27 mouse cellular contexts compared by ENCODE assay signal in genomic region chr16:34594597-34595262, GRCm38 (mm10). TPM values are rescaled to one million over a fixed set of nuclear protein-coding genes. Genes with fewer than 3 reads are reported as not detected.
DNase-seq lines count a peak whose midpoint lies in the region; ATAC-seq and TF ChIP-seq lines count a peak whose summit lies in the region.
"Had no signal": no experiment of that assay in that cellular context is flagged by ENCODE, and none has a peak within 500 bp of the region (broad histone marks: within the 10 kb centered on the region; RNA-seq: fewer than 3 reads in every experiment).

No protein-coding gene starts in this region.

- TF ChIP-seq CTCF in lung, embryonic 14.5 days (IDR thresholded peaks at IDR 0.05; ENCODE audit: low read depth), result no peak

- H3K4me1 ChIP-seq in lung, embryonic 14.5 days (ENCODE audit: insufficient read depth), result no peaks in the 10 kb centered on the region
- H3K4me1 ChIP-seq in kidney, embryonic 15.5 days, result peaks cover 10% of the 10 kb centered on the region

- H3K27ac ChIP-seq in lung, embryonic 14.5 days (ENCODE audit: low read depth), result peak overlapping the region; percentile 16; the same call in 1 of the 2 replicates
- H3K27ac ChIP-seq in kidney, embryonic 15.5 days, result no peak overlapping the region
- H3K27ac ChIP-seq: forebrain, embryonic 13.5 days; heart, embryonic 10.5 days; hindbrain, embryonic 14.5 days had no signal

- H3K27me3 ChIP-seq in lung, embryonic 14.5 days (ENCODE audit: insufficient read depth, low read length), result no peaks in the 10 kb centered on the region
- H3K27me3 ChIP-seq in kidney, embryonic 15.5 days, result no peaks in the 10 kb centered on the region
- H3K27me3 ChIP-seq: forebrain, embryonic 13.5 days had no signal

- no peak for ATAC-seq in lung, embryonic 14.5 days (ENCODE audit: insufficient read depth)
- no peak for ATAC-seq in megakaryocyte, adult 5-6 weeks (ENCODE audit: poor library complexity, severe bottlenecking)
- ATAC-seq in kidney, embryonic 15.5 days (replicated peaks; ENCODE audit: low FRiP score), result no peak
- ATAC-seq: forebrain, embryonic 13.5 days; forebrain, postnatal 0 days had no signal

- no peak overlapping the region for H3K9ac ChIP-seq in lung, embryonic 14.5 days
- H3K9ac ChIP-seq in kidney, embryonic 15.5 days, result no peak overlapping the region
- H3K9ac ChIP-seq: forebrain, embryonic 13.5 days; forebrain, postnatal 0 days; hindbrain, embryonic 14.5 days had no signal

- no peaks in the 10 kb centered on the region for H3K9me3 ChIP-seq in lung, embryonic 14.5 days (ENCODE audit: low read depth, low read length)
- H3K9me3 ChIP-seq in kidney, embryonic 15.5 days (replicated peaks), result no peaks in the 10 kb centered on the region
- H3K9me3 ChIP-seq: embryonic facial prominence, embryonic 10.5 days; forebrain, embryonic 13.5 days; heart, embryonic 10.5 days had no signal

- peak; percentile 16 for DNase-seq in lung, embryonic 14.5 days
- DNase-seq in lung, postnatal 25 days (ENCODE audit: low spot score), result no peak
- DNase-seq in 3134 (ENCODE audit: extremely low read depth, insufficient read length, low spot score) (peak; percentile 25), 3T3-L1 (ENCODE audit: low read depth, low spot score) (peak; percentile 37)
- peak; percentile 27 for DNase-seq in lung, postnatal 10 days
- no peak for DNase-seq in cerebellum, postnatal 4 days (ENCODE audit: low spot score in 2 of 2)
- DNase-seq: adrenal gland, adult 2 months; cerebellum, adult 11 months; cerebellum, adult 8-10 months; cerebellum, postnatal 14 days; forebrain, postnatal 0 days; gastrocnemius, postnatal 25 days; heart, postnatal 10 days; heart, postnatal 4 days had no signal

- no peaks in the 10 kb centered on the region for H3K36me3 ChIP-seq in lung, embryonic 14.5 days (ENCODE audit: insufficient read depth)
- no peaks in the 10 kb centered on the region for H3K36me3 ChIP-seq in kidney, embryonic 15.5 days
- H3K36me3 ChIP-seq: embryonic facial prominence, embryonic 10.5 days; heart, embryonic 10.5 days had no signal

- 57% methylated on average over 8 of the region's 8 CpGs for WGBS in lung, embryonic 14.5 days
- 64% methylated on average over 8 of the region's 8 CpGs for WGBS in kidney, embryonic 15.5 days

- 0 out of 2 replicates have a peak overlapping the region, but pooled peaks have one; percentile 12 for H3K4me2 ChIP-seq in lung, embryonic 14.5 days
- no peak overlapping the region for H3K4me2 ChIP-seq in kidney, embryonic 15.5 days
- H3K4me2 ChIP-seq: forebrain, embryonic 13.5 days; hindbrain, embryonic 14.5 days had no signal

- H3K4me3 ChIP-seq in lung, embryonic 14.5 days (ENCODE audit: low read depth, low read length), result no peak overlapping the region
- H3K4me3 ChIP-seq in kidney, embryonic 15.5 days (replicated peaks), result no peak overlapping the region
- H3K4me3 ChIP-seq: embryonic facial prominence, embryonic 10.5 days; forebrain, embryonic 13.5 days; heart, embryonic 10.5 days had no signal

RNA-seq across cellular contexts. Expression of gene Kalrn, which starts 21.4 kb away (rescaled TPM):
- 15.0 and 17.0 TPM in 2 replicates for polyA plus RNA-seq in lung, embryonic 14.5 days (2014; fragmentation: Nextera tagmentation; extraction: Ambion mirVana)
- 0.30 and 1.2 TPM in 2 replicates for total RNA-seq in megakaryocyte, adult 5-6 weeks (2015)
- 0.81 and 1.1 TPM in 2 replicates for total RNA-seq in megakaryocyte, adult 5-6 weeks (2017)
- polyA plus RNA-seq in kidney, embryonic 15.5 days (2015; fragmentation: Nextera tagmentation; extraction: Ambion mirVana), result 15.6 and 15.8 TPM in 2 replicates

RNA-seq across cellular contexts. Expression of gene Ropn1, which starts 55.0 kb away (rescaled TPM):
- not detected in 2 replicates for polyA plus RNA-seq in lung, embryonic 14.5 days (2014; fragmentation: Nextera tagmentation; extraction: Ambion mirVana)
- total RNA-seq in megakaryocyte, adult 5-6 weeks (2015), result not detected in 2 replicates
- not detected in 2 replicates for total RNA-seq in megakaryocyte, adult 5-6 weeks (2017)
- polyA plus RNA-seq in kidney, embryonic 15.5 days (2015; fragmentation: Nextera tagmentation; extraction: Ambion mirVana), result not detected in 2 replicates
- total RNA-seq: adrenal gland, adult 2 months; adrenal gland, postnatal 4 days; ES-E14; forebrain, postnatal 0 days; gastrocnemius, adult 18-20 months; gastrocnemius, postnatal 25 days; granulocyte monocyte progenitor cell, adult 5-6 weeks; heart, postnatal 10 days had no signal
- polyA plus RNA-seq: adrenal gland, adult 2 months; brain, embryonic 14.5 days; C2C12; embryonic facial prominence, embryonic 10.5 days; embryonic facial prominence, embryonic 14.5 days; forebrain, embryonic 13.5 days; forebrain, postnatal 0 days had no signal

Comparison
In these comparisons a context has a peak if more than half of its experiments do, and no peak if none do; other contexts are left out.
1. DNase-seq: peak in lung, embryonic 14.5 days (single experiment), 3134 (single experiment), 3T3-L1 (single experiment) and lung, postnatal 10 days (single experiment); none in lung, postnatal 25 days (single experiment) and cerebellum, postnatal 4 days (0 of 2).